Mouse (Mus musculus) urinary bladder, postnatal 14 days (tissue): ENCODE data around the gene Hrasls5.

Experiments
- DNase-seq: peaks from one replicate; pipeline ENCODE4 v3.0.0; 2021; ENCODE audit warnings: low spot score

The Hrasls5 gene

GRCm38 (mm10) chr19:7611942-7612757 lies at the start of gene Hrasls5:
TSS of gene Hrasls5 (plus strand) at chr19:7612541.
- peak; percentile 37 for DNase-seq

DNA sequence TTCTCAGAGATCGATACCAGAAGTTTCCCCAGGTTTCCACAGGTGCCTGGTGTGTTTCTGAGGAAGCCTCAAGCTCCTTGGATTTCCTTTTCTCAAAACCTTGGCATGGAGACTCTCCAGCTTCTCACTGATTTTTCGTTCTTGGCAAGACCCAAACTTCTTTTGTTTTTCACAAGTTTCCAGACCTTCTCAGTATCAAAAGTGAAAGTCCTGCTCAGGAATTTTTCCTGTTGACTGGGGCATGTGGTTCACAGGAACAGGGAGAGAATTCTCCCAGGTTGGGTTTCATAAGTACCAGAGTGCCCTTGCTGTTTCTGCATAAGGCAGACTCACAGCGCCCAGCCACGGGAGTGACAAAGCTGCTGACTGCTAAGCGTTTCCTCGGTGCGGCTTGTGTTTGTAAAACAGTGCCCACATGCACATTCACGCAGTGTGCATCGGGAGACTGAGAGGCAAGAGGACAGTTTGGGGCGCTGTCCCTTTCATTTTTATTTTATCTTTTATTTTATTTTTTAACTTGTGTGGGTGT lies 49.7 kb upstream of the Hrasls5 start:
- DNase-seq, result no peak

- no peak for DNase-seq
These were observed 48.7 kb upstream of the Hrasls5 start for GRCm38 (mm10) chr19:7563676-7564075.

- no peak for DNase-seq
These were observed 47.9 kb upstream of the Hrasls5 start for GRCm38 (mm10) chr19:7564457-7564856.

GRCm38 (mm10) chr19:7566826-7567225 lies 45.5 kb upstream of the Hrasls5 start:
- no peak for DNase-seq

- no peak for DNase-seq
These were observed 44.0 kb upstream of the Hrasls5 start for GRCm38 (mm10) chr19:7568364-7568763.

- DNase-seq, result no peak
These were observed 42.7 kb upstream of the Hrasls5 start for GRCm38 (mm10) chr19:7569650-7570049.

DNA sequence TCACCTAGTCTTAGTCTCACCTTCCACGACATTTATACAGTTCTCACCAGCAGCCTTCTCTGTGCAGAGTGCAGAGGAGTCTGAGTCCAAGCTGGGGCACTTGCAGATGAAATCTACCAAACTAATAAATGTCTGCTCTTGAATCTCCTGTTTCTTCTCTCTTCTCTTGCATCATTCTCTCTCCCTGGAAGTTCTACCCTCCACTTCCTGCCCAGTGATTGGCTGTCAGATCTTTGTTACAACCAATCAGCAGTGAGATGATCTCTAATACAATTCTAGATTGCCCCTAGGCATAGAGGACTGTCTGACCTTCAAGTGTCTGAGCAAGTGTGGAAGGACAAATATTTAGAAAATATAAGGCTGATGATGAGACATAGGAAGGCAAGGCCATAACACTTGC lies 36.2 kb upstream of the Hrasls5 start:
- no peak for DNase-seq

DNA sequence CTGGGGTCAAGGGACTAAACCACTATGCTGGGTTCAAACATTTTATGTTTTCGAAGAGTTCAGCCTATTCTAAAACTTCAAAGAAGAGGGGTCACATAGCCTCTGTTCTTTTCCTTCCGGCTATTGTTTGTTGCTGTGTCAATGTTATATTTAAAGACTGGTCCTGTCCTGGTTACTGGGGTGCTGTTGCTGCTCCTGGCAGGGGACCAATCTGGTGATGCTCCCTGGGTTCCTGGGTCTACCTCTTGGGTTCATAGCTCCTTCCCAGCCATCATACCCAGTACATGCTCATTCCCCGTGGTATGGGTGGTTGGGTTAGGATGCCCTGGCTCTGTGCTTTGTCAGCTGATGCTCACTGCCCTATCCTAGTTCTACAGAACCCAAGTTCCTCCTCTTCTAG lies 34.6 kb upstream of the Hrasls5 start:
- no peak for DNase-seq

GRCm38 (mm10) chr19:7581042-7581441 lies 31.3 kb upstream of the Hrasls5 start:
- peak; percentile 29 for DNase-seq

GRCm38 (mm10) chr19:7583101-7583500 lies 29.2 kb upstream of the Hrasls5 start:
- peak; percentile 58 for DNase-seq

DNA sequence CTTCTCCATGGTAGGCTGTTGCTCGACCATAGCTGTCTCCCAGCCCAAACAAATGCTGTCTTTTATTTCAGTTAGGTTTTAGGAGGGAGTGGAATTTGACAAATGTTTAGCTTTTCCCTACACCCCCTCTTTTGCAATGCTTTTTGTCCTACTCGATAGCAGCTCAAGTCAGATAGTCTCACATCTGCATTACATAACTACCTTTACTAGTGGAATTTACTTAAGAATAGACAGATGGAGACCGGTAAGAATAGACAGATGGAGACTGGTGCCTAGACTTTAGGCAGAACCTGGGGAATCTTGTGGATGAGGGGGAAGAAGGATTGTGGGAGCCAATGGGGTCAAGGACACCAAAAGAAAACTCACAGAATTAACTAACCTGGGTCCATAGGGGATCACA lies 28.7 kb upstream of the Hrasls5 start:
- no peak for DNase-seq

- no peak for DNase-seq
These were observed 27.1 kb upstream of the Hrasls5 start for GRCm38 (mm10) chr19:7585279-7585678.

GRCm38 (mm10) chr19:7585764-7586163 lies 26.6 kb upstream of the Hrasls5 start:
- no peak for DNase-seq

GRCm38 (mm10) chr19:7590795-7591194 lies 21.5 kb upstream of the Hrasls5 start:
- no peak for DNase-seq

- no peak for DNase-seq
These were observed 20.3 kb upstream of the Hrasls5 start for GRCm38 (mm10) chr19:7592018-7592417.

DNA sequence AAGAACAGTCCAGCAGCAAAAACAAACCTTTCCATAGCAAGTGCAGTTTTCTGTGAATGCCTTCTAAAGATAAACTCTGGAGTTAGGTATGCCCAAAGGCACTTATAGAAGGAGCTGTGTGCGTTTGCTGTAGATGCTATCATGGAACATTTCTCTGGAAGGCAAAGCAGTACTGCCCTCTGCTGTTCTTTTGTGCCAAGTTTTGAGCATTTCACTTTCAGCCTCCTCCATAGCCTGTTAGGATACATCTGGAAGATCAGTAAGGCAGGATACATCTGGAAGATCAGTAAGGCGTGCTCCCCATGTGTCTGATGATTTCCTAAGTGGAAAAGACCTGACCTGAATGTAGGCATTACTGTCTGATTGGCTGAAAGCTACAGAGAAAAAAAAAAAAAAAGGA lies 16.8 kb upstream of the Hrasls5 start:
- DNase-seq, result peak; percentile 43

GRCm38 (mm10) chr19:7598481-7598880 lies 13.9 kb upstream of the Hrasls5 start:
- no peak for DNase-seq

- no peak for DNase-seq
These were observed 10.8 kb upstream of the Hrasls5 start for GRCm38 (mm10) chr19:7601551-7601950.

DNA sequence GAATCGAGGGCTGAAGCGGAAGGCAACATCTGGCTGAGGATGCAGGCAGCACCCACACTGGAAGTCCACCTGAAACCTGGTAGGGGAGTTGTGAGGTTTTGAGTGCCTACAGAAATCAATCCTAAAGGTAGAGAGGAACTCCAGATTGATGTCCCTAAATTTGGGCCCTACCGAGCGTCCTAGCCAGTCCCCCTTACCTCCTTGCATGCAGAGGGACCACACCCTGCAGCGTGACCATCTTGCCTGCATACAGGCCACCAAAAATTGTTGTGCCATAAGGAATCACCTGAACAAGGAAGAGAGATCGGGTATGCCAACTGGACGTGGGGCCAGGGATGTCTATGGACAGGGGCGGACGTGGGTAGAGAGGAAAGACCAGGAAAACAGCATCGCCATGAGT lies 8.2 kb upstream of the Hrasls5 start:
- no peak for DNase-seq

DNA sequence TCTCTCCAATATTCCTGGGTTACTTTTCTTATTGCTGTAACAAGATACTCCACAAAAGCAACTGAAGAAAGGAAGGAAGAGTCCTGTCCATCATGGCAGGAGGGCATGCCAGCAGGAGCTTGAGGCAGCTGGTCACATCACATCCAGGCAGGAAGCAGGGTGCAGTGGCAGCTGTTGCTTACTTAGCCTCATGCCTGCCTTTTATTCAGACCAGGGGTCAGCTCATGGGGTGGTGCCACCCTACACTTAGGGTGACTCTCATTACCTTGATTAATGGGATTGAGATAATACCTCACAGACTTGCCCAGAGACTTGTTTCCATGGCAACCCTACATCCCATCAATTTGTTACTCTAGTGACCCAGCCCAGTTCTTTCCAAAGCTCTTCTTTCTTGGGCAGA lies 7.3 kb upstream of the Hrasls5 start:
- DNase-seq, result no peak

GRCm38 (mm10) chr19:7605930-7606783 lies 6.2 kb upstream of the Hrasls5 start:
- DNase-seq, result no peak
